Mouse (Mus musculus) bone marrow, adult 2 months (tissue): Measurements from ENCODE around the gene Olfr1175-ps.

Experiments
- CTCF ChIP-seq: fragments of 200-500 bp; IDR thresholded peaks from 2 replicates; pipeline ENCODE4 v1.5.1; 2011; ENCODE audit warnings: low read length, control low read depth; ENCODE audit not compliant: control insufficient read depth, insufficient read depth
- POLR2A ChIP-seq: fragments of 200-500 bp; IDR thresholded peaks from 2 replicates; pipeline ENCODE4 v1.6.1; 2011; ENCODE audit warnings: low read depth, mild to moderate bottlenecking, control low read depth, low read length, borderline replicate concordance; ENCODE audit not compliant: control insufficient read depth

- TF ChIP-seq POLR2A (no peak), CTCF (no peak)
Measured at GRCm38 (mm10) chr2:88336421-88336820, 9.4 kb upstream of the Olfr1175-ps start, which contains the start of gene Olfr1176.
